Mouse (Mus musculus) kidney, adult 8-10 months (tissue): Measurements from ENCODE around the gene Aloxe3.
"Not testable (repeated sequence)": the region's sequence is repeated elsewhere in the genome, so short reads cannot be mapped to it uniquely, and the experiment has no call there.

Source experiments
- DNase-seq, 2 experiments: peaks; one replicate each; pipeline ENCODE4 v3.0.0; 2022

Gene Aloxe3

GRCm38 (mm10) chr11:69125852-69125918 is at the start of gene Aloxe3:
Aloxe3 (plus strand) TSS chr11:69125896.
- DNase-seq: no peak

GRCm38 (mm10) chr11:69076572-69076971 is 49.1 kb upstream of the Aloxe3 start:
- DNase-seq: no peak

DNA sequence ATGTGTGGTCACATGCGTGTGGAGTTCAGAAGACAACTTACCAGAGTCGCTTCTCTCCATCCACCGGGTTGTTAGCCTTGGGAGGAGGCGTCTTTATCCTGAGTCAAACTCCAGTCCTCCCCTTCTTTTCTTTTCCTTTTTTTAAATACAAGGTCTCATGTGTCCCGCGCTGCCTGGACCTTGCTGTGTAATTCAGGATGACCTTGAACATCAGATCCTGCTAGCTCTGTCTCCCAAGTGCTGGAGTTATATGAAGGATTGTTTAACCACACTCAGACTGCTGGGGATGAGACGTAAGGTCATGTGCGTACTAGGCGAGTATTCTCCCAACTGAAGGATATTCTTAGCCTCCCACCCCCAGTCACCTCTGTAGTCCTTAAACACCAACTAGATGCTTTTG is 48.4 kb upstream of the Aloxe3 start:
- no peak for DNase-seq

DNA sequence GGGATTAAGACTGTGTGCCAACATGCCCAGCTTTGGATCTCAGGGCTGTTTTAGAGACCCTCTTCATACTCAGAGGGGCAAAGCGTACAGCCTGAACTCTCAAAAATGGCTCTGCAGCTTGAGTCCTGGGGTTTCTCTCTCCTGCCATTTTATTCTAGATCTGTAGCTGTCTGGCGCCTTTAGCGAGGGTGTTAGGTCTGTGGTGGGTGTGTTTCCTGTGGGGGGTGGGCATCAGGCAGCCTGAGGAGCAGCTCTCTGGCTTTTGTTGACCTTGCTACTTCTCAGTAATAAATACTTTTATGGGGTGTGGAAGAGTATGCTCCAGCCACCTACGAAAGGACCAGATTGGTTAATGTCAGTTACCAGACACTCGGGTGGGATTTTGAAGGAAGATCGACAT is 47.7 kb upstream of the Aloxe3 start:
- no peak for DNase-seq

DNA sequence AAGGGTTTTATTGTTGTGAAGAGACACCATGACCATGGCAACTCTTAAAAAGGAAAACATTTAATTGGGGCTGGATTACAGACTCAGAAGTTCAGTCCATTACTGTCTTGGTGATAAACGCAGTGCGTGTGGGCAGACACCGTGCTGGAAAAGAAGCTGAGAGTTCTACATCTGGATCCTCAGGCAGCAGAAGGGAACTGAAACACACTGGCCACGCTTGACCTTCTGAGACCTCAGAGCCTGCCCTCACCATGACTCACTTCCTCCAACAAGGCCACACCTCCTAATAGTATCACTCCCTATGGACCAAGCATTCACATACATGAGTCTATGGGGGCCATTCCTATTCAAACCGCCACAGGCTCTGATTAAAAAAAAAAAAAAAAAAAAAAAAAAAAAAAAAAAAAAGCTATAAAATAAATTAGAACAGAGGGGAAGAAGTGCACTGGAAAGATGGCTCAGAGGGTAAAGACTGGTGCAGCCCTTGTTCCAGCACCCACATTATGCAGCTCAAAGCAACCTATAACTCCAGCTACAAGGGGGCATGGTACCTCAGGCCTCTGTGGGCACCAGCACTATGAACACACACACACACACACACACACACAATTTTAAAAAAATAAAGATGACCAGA is 46.8 kb upstream of the Aloxe3 start:
- no peak for DNase-seq

GRCm38 (mm10) chr11:69080102-69080854 is 45.4 kb upstream of the Aloxe3 start:
- no peak for DNase-seq

GRCm38 (mm10) chr11:69080855-69081222 is 44.9 kb upstream of the Aloxe3 start:
- DNase-seq: no peak

DNA sequence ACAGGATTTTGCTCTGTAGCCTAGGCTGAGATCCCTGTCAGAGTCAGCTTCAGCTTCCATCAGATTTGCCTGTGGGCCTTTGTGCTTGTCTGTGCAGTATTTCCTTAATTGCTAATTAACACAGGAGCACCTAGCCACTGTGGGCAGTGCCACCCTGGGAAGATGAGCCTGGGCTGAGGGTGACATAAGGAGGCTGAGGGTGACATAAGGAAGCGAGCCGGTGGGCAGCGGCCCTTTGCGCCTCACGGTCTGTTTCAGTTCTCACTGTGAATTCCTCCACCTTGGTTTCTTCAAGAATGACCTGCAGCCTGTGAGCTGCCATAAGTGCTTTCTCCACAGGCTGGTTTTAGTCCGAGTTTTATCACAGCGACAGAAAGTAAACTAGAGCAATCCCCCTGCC is 44.1 kb upstream of the Aloxe3 start:
- no peak for DNase-seq

DNA sequence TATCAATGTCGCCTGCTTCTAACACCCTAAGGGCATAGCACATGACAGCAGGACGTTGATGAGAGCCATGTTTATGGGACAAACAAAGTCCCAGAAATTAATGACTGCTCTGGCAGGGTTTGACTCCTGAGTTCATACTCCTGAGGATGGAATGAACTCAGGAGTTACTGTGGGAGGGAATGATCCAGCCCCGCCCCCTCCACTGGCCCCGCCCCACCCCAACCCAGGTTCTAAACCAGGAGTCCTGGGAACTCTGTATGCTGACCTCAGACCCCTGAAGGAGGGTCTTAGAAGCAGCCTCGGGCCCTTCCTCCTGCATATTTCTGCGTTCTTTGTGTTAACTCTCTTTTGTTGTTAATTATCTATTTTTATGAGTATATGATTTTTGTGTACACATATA is 40.1 kb upstream of the Aloxe3 start:
- DNase-seq: no peak

- no peak for DNase-seq
Observed at GRCm38 (mm10) chr11:69086390-69086789, 39.3 kb upstream of the Aloxe3 start.

- no peak for DNase-seq
Observed at GRCm38 (mm10) chr11:69087082-69087481, 38.6 kb upstream of the Aloxe3 start.

DNA sequence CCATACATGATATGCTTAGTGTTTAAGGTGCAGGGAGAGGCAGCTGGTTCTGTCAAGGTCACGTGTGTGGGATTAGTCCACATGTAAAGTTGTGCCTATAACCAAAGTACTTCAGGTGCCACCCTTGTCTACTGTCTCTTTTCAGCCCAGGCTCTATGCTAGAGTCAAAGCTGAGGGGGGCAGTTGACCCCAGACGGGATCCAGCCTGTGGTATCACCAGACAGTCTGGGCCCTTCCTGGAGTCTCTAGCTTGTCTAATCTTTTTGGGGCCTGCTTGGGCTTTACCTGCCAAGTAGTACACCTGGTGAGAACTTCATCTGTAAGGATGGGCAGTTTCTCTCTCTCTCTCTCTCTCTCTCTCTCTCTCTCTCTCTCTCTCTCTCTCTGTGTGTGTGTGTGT is 38.1 kb upstream of the Aloxe3 start:
- DNase-seq: no peak

GRCm38 (mm10) chr11:69088103-69088855 is 37.4 kb upstream of the Aloxe3 start, which contains the start of gene Vamp2:
Vamp2 (plus strand) TSS chr11:69088490.
- DNase-seq: peak; percentile 87 to 89

DNA sequence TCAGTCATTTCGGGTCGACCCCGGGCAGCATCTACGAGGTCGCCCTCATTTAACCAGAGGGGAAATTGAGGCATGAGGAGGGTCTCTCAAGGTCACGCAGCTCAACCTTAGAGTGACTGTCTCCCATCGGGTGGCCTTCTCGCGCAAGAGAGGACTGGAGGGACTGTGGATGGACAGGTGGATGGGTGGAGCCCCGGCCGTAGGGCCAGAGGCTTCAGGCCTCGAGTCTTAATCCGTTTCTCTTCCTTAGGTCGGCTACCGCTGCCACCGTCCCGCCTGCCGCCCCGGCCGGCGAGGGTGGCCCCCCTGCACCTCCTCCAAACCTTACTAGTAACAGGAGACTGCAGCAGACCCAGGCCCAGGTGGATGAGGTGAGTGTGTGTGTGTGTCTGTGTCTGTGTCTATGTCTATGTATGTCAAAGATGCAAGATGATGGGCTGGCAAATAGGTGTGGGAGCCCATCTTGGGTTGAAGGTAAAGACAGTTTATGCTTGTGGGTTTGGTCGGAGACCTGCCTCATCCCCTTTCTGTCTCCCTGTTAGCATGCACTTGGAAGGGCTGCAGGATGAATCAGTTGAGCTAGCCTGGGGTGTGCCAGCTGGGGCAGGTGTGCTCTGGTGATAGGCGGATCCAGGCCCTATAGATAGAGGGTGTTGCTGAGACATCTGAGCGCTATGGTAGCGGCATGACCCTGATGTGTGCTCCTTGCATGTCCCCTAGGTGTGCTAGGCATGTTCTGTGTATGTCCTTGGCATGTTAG is 36.7 kb upstream of the Aloxe3 start:
- DNase-seq: no peak

DNA sequence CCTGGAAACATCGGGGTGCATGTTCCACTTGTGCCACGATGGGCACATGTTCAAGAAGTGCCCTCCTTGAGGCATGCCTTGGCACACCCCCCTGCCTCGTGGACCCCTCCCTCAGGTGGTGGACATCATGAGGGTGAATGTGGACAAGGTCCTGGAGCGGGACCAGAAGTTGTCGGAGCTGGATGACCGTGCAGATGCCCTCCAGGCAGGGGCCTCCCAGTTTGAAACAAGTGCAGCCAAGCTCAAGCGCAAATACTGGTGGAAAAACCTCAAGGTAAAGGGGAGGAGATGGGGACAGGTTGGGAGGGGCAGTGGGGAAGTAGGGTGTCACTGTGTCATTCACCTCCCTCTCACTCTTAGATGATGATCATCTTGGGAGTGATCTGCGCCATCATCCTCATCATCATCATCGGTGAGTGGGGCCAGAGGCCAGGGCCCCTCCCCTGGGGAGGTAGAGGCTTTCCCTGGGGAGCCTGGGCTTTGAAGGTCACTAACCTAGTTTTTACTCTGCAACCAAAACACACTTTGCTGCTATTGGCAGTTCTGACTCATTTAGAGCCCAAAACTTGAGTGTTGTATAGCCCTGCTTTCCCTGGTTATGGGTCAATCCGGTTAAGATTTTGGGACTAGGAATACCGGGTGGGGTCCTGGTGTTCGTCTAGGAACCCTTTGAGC is 35.9 kb upstream of the Aloxe3 start:
- no peak for DNase-seq

- DNase-seq: no peak
Observed at GRCm38 (mm10) chr11:69090367-69090766, 35.3 kb upstream of the Aloxe3 start.

- DNase-seq: no peak
Observed at GRCm38 (mm10) chr11:69091566-69092385, 33.9 kb upstream of the Aloxe3 start.

DNA sequence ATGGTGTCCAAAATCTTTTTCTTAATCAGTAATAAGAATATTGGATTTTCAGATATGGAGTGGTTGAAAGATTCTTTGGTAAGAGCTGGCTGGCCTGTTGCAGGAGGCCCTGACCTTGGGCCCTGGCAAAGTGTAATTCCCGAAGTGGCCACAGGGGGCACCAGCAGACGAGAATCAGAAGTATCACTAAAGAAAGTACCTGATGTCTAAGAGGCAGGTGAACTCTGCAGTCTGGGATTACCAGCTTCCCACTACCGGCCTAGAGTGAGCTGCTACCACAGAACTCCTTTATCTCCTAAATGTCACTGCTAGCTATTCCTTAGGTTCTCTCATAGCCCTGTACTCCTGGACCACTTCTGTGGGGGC is 33.3 kb upstream of the Aloxe3 start:
- DNase-seq: peak; percentile 89 to 97

DNA sequence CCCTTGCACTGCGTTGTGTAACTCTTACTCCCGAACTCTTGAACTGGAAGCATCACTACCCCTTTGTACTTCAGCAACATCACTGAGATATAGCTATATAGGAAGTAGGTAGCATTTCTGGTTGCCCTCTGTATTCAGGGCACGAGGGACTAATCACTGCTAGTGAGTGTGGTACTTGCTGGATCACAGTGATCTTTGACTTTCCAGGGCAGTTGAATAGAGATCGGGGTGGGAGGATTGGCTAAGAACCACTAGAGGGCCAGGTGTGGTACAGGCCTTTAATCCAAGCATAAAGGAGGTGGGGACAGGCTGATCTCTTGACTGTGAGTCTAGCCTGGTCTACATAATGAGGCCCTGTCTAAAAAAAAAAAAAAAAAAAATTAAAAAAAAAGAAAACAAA is 32.8 kb upstream of the Aloxe3 start:
- DNase-seq: no peak

GRCm38 (mm10) chr11:69093856-69094255 is 31.8 kb upstream of the Aloxe3 start:
- not testable (repeated sequence) for DNase-seq

- peak; percentile 100 for DNase-seq
Observed at GRCm38 (mm10) chr11:69094697-69095429, 30.8 kb upstream of the Aloxe3 start, which contains the start of gene Per1. Per1 (plus strand) TSS chr11:69095217.
